Mouse (Mus musculus): Measurements from ENCODE around the gene Cer1. TPM values are rescaled to one million over a fixed set of nuclear protein-coding genes. Genes with fewer than 3 reads are reported as not detected.
A peak's percentile ranks its signal among the peaks of the same experiment; 100 is the strongest.

Cer1 gene
- 0.05 TPM for polyA plus RNA-seq (2012; fragmentation: generic; extraction: Trizol)
- long read RNA-seq, experiment 1, result 0 reads
- long read RNA-seq, experiment 2, result 0 reads

- Histone ChIP-seq H3K4me3 (ENCODE audit: insufficient read depth, poor library complexity, severe bottlenecking) (no peak within 1 kb of the TSS), H3ac (ENCODE audit: control insufficient read depth, insufficient read length, low read depth) (no peak within 1 kb of the TSS), H3K27me3 (ENCODE audit: control insufficient read depth, insufficient read depth, insufficient read length) (no peaks in the 10 kb centered on the region), H3K79me3 (ENCODE audit: low read depth) (no peaks in the 10 kb centered on the region), H3K79me2 (ENCODE audit: control insufficient read depth, insufficient read depth) (no peaks in the 10 kb centered on the region), H3K36me3 (ENCODE audit: control insufficient read depth, insufficient read depth) (no peaks in the 10 kb centered on the region)
- no peak for TF ChIP-seq MYOG (IDR thresholded peaks at IDR 0.05; ENCODE audit: control insufficient read depth, extremely low read depth, insufficient read length)
- no peak for TF ChIP-seq USF1 (IDR thresholded peaks at IDR 0.05; ENCODE audit: low read depth)
- peak; percentile 36 for TF ChIP-seq MAX (IDR thresholded peaks at IDR 0.05)
These were observed at the start of gene Cer1 for GRCm38 (mm10) chr4:82884636-82885534. Gene Cer1, minus strand, starts transcription at chr4:82885148.

- Histone ChIP-seq H3K4me3 (ENCODE audit: insufficient read depth, poor library complexity, severe bottlenecking) (no peak overlapping the region), H3K36me3 (ENCODE audit: control insufficient read depth, insufficient read depth) (no peaks in the 10 kb centered on the region), H3K79me2 (ENCODE audit: control insufficient read depth, insufficient read depth) (no peaks in the 10 kb centered on the region), H3ac (ENCODE audit: control insufficient read depth, insufficient read length, low read depth) (no peak overlapping the region), H3K79me3 (ENCODE audit: low read depth) (no peaks in the 10 kb centered on the region), H3K27me3 (ENCODE audit: control insufficient read depth, insufficient read depth, insufficient read length) (peaks cover 4% of the 10 kb centered on the region)
- TF ChIP-seq CTCF (IDR thresholded peaks at IDR 0.05; ENCODE audit: control insufficient read depth, insufficient read depth, insufficient read length) (peak; percentile 71), MYOG (IDR thresholded peaks at IDR 0.05; ENCODE audit: control insufficient read depth, extremely low read depth, insufficient read length) (no peak)
These were observed 49.4 kb upstream of the Cer1 start for GRCm38 (mm10) chr4:82934308-82934707.

- no peak for TF ChIP-seq FOSL1 (IDR thresholded peaks at IDR 0.05; ENCODE audit: insufficient read depth, low read length, poor library complexity, severe bottlenecking)
- peak; percentile 70 for TF ChIP-seq CTCF (IDR thresholded peaks at IDR 0.05; ENCODE audit: control insufficient read depth, insufficient read depth, insufficient read length)
- Histone ChIP-seq H3ac (ENCODE audit: control insufficient read depth, insufficient read length, low read depth) (peak overlapping the region; percentile 37), H3K79me3 (ENCODE audit: low read depth) (no peaks in the 10 kb centered on the region), H3K4me3 (ENCODE audit: insufficient read depth, poor library complexity, severe bottlenecking) (no peak overlapping the region), H3K79me2 (ENCODE audit: control insufficient read depth, insufficient read depth) (no peaks in the 10 kb centered on the region), H3K36me3 (ENCODE audit: control insufficient read depth, insufficient read depth) (no peaks in the 10 kb centered on the region), H3K27me3 (ENCODE audit: control insufficient read depth, insufficient read depth, insufficient read length) (peaks cover 4% of the 10 kb centered on the region)
These were observed 48.8 kb upstream of the Cer1 start for GRCm38 (mm10) chr4:82933698-82934210.

- H3K79me2 ChIP-seq (ENCODE audit: control insufficient read depth, insufficient read depth), result no peaks in the 10 kb centered on the region
- H3K27me3 ChIP-seq (ENCODE audit: control insufficient read depth, insufficient read depth, insufficient read length), result no peaks in the 10 kb centered on the region
- H3K36me3 ChIP-seq (ENCODE audit: control insufficient read depth, insufficient read depth), result no peaks in the 10 kb centered on the region
- no peaks in the 10 kb centered on the region for H3K79me3 ChIP-seq (ENCODE audit: low read depth)
- no peak overlapping the region for H3ac ChIP-seq (ENCODE audit: control insufficient read depth, insufficient read length, low read depth)
- H3K4me3 ChIP-seq (ENCODE audit: insufficient read depth, poor library complexity, severe bottlenecking), result no peak overlapping the region
- TF ChIP-seq FOSL1 (IDR thresholded peaks at IDR 0.05; ENCODE audit: insufficient read depth, low read length, poor library complexity, severe bottlenecking) (no peak), MYOD1 (IDR thresholded peaks at IDR 0.05; ENCODE audit: control insufficient read depth, insufficient read length, low read depth) (no peak), CTCF (IDR thresholded peaks at IDR 0.05; ENCODE audit: control insufficient read depth, insufficient read depth, insufficient read length) (no peak), MAX (IDR thresholded peaks at IDR 0.05) (no peak), MYOG (IDR thresholded peaks at IDR 0.05; ENCODE audit: control insufficient read depth, extremely low read depth, insufficient read length) (no peak), USF1 (IDR thresholded peaks at IDR 0.05; ENCODE audit: low read depth) (no peak), CEBPB (IDR thresholded peaks at IDR 0.05; ENCODE audit: low read depth) (no peak)
These were observed 45.1 kb upstream of the Cer1 start for GRCm38 (mm10) chr4:82930079-82930478.

GRCm38 (mm10) chr4:82921962-82922361, 37.0 kb upstream of the Cer1 start:
- no peak overlapping the region for H3K4me3 ChIP-seq (ENCODE audit: insufficient read depth, poor library complexity, severe bottlenecking)
- no peaks in the 10 kb centered on the region for H3K79me2 ChIP-seq (ENCODE audit: control insufficient read depth, insufficient read depth)
- no peaks in the 10 kb centered on the region for H3K79me3 ChIP-seq (ENCODE audit: low read depth)
- H3K36me3 ChIP-seq (ENCODE audit: control insufficient read depth, insufficient read depth), result no peaks in the 10 kb centered on the region
- H3K27me3 ChIP-seq (ENCODE audit: control insufficient read depth, insufficient read depth, insufficient read length), result no peaks in the 10 kb centered on the region
- H3ac ChIP-seq (ENCODE audit: control insufficient read depth, insufficient read length, low read depth), result no peak overlapping the region
- TF ChIP-seq FOSL1 (IDR thresholded peaks at IDR 0.05; ENCODE audit: insufficient read depth, low read length, poor library complexity, severe bottlenecking) (no peak), CEBPB (IDR thresholded peaks at IDR 0.05; ENCODE audit: low read depth) (no peak), USF1 (IDR thresholded peaks at IDR 0.05; ENCODE audit: low read depth) (no peak), CTCF (IDR thresholded peaks at IDR 0.05; ENCODE audit: control insufficient read depth, insufficient read depth, insufficient read length) (no peak), MAX (IDR thresholded peaks at IDR 0.05) (no peak)

GRCm38 (mm10) chr4:82918625-82919024, 33.7 kb upstream of the Cer1 start:
- H3K79me3 ChIP-seq (ENCODE audit: low read depth), result no peaks in the 10 kb centered on the region
- TF ChIP-seq FOSL1 (IDR thresholded peaks at IDR 0.05; ENCODE audit: insufficient read depth, low read length, poor library complexity, severe bottlenecking) (no peak), MYOG (IDR thresholded peaks at IDR 0.05; ENCODE audit: control insufficient read depth, extremely low read depth, insufficient read length) (no peak), MAX (IDR thresholded peaks at IDR 0.05) (no peak), CEBPB (IDR thresholded peaks at IDR 0.05; ENCODE audit: low read depth) (no peak), USF1 (IDR thresholded peaks at IDR 0.05; ENCODE audit: low read depth) (no peak), MYOD1 (IDR thresholded peaks at IDR 0.05; ENCODE audit: control insufficient read depth, insufficient read length, low read depth) (no peak)

More at GRCm38 (mm10) chr4:82918625-82919024, 33.7 kb upstream of the Cer1 start:
- Histone ChIP-seq H3ac (ENCODE audit: control insufficient read depth, insufficient read length, low read depth) (no peak overlapping the region), H3K4me3 (ENCODE audit: insufficient read depth, poor library complexity, severe bottlenecking) (no peak overlapping the region), H3K27me3 (ENCODE audit: control insufficient read depth, insufficient read depth, insufficient read length) (no peaks in the 10 kb centered on the region), H3K79me2 (ENCODE audit: control insufficient read depth, insufficient read depth) (no peaks in the 10 kb centered on the region), H3K36me3 (ENCODE audit: control insufficient read depth, insufficient read depth) (no peaks in the 10 kb centered on the region)
